Mouse (Mus musculus) C2C12 (cell line): Measurements from ENCODE around the gene Ccdc141. TPM values are rescaled to one million over a fixed set of nuclear protein-coding genes. Genes with fewer than 3 reads are reported as not detected.

Experiments used
- H3K27me3 ChIP-seq: one replicate; pipeline ENCODE4 v1.6.1; 2011; ENCODE audit not compliant: control insufficient read depth, insufficient read depth, insufficient read length
- H3K36me3 ChIP-seq: one replicate; pipeline ENCODE4 v1.6.1; 2011; ENCODE audit not compliant: control insufficient read depth, insufficient read depth
- H3K4me3 ChIP-seq: one replicate; pipeline ENCODE4 v1.5.1; 2011; ENCODE audit warnings: mild to moderate bottlenecking, control low read depth; ENCODE audit not compliant: poor library complexity, insufficient read depth, severe bottlenecking
- H3K79me2 ChIP-seq: one replicate; pipeline ENCODE4 v1.6.1; 2011; ENCODE audit not compliant: control insufficient read depth, insufficient read depth
- H3K79me3 ChIP-seq: one replicate; pipeline ENCODE4 v1.6.1; 2011; ENCODE audit warnings: low read depth, control low read depth
- H3ac ChIP-seq: one replicate; pipeline ENCODE3; 2011; ENCODE audit warnings: low read depth; ENCODE audit not compliant: control insufficient read depth, insufficient read length
- CEBPB ChIP-seq: IDR thresholded peaks from one replicate; pipeline ENCODE4 v1.6.1; 2011; ENCODE audit warnings: low read depth, mild to moderate bottlenecking, control low read depth, moderate library complexity
- CTCF ChIP-seq: IDR thresholded peaks from one replicate; pipeline ENCODE4 v1.5.1; 2011; ENCODE audit not compliant: control insufficient read depth, insufficient read depth, insufficient read length
- FOSL1 ChIP-seq: IDR thresholded peaks from one replicate; pipeline ENCODE4 v1.8.0; 2011; ENCODE audit warnings: mild to moderate bottlenecking, low read length; ENCODE audit not compliant: poor library complexity, insufficient read depth, severe bottlenecking
- MAX ChIP-seq: IDR thresholded peaks from one replicate; pipeline ENCODE4 v1.6.1; 2011; ENCODE audit warnings: mild to moderate bottlenecking, control low read depth
- MYOD1 ChIP-seq: IDR thresholded peaks from one replicate; pipeline ENCODE4 v1.6.1; 2011; ENCODE audit warnings: low read depth; ENCODE audit not compliant: control insufficient read depth, insufficient read length
- MYOG ChIP-seq: IDR thresholded peaks from one replicate; pipeline ENCODE4 v1.6.1; 2011; ENCODE audit not compliant: control insufficient read depth, insufficient read length; ENCODE audit errors: extremely low read depth
- USF1 ChIP-seq: IDR thresholded peaks from one replicate; pipeline ENCODE4 v1.6.1; 2011; ENCODE audit warnings: low read depth, mild to moderate bottlenecking, control low read depth, moderate library complexity
- polyA plus RNA-seq: library from polyadenylated mRNA; unstranded; fragments of >200 nt; fragmentation: generic; extraction: Trizol; gene quantifications from one replicate; pipeline ENCODE4 v1.2.1, GENCODE M21; 2012; ENCODE audit warnings: missing spikeins

Gene Ccdc141
- polyA plus RNA-seq, 1 experiment = 0.77 TPM

DNA sequence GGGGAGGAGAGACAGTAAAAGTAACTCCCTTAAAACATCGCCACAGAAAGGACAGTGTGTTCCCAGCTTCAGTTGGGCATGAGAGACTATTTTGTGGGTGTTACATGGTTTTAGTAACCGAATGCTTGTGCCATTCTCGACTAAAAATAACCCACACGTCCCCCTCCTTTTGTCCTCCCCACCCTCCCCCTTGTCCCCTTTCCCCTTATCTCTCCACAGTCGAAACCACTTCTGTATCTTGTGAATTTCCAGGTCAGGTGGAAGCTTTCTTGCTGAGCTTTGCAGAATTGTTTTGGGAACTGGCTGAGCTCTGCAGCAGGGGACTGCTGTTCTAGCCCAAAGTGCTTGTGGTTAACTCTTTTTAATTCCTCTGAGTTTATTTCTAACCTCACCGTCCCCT is 200.2 kb downstream of the Ccdc141 start:
- H3K79me3 ChIP-seq = no peaks in the 10 kb centered on the region
- no peaks in the 10 kb centered on the region for H3K79me2 ChIP-seq
- TF ChIP-seq MYOG (no peak), USF1 (no peak), CTCF (no peak), CEBPB (no peak), MAX (no peak), MYOD1 (no peak), FOSL1 (no peak)
- no peak overlapping the region for H3ac ChIP-seq
- H3K27me3 ChIP-seq = no peaks in the 10 kb centered on the region
- H3K4me3 ChIP-seq = no peak overlapping the region
- H3K36me3 ChIP-seq = no peaks in the 10 kb centered on the region

DNA sequence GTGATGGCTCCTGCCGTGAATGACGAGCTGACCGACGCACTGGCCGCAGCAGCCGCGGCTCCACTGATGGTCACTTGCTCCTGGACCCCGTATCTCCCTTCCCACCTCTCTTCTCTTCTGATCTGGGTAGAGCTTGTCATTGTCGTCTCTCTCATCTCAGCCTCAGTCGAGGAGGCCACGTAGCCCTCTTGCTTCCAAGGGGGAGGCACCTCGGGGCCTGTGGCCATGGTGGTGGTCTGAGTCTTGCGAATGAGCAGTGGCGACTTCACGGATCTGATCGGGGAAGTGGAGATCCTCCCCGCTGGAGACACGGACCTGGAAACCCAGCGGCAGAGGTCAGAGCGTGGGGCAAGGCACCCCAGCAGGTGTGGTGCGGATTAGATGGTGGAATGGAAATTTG is 200.8 kb downstream of the Ccdc141 start:
- H3K79me3 ChIP-seq = no peaks in the 10 kb centered on the region
- H3K36me3 ChIP-seq = no peaks in the 10 kb centered on the region
- no peaks in the 10 kb centered on the region for H3K79me2 ChIP-seq
- H3K4me3 ChIP-seq = no peak overlapping the region
- H3ac ChIP-seq = no peak overlapping the region
- no peaks in the 10 kb centered on the region for H3K27me3 ChIP-seq
- TF ChIP-seq MAX (no peak), MYOG (no peak), CEBPB (no peak), FOSL1 (no peak), CTCF (no peak), USF1 (no peak), MYOD1 (no peak)

GRCm38 (mm10) chr2:76968919-76969318 is 201.5 kb downstream of the Ccdc141 start:
- Histone ChIP-seq H3K79me2 (no peaks in the 10 kb centered on the region), H3K79me3 (no peaks in the 10 kb centered on the region), H3K36me3 (no peaks in the 10 kb centered on the region), H3K4me3 (no peak overlapping the region), H3K27me3 (no peaks in the 10 kb centered on the region), H3ac (no peak overlapping the region)
- TF ChIP-seq CEBPB (no peak), CTCF (peak; percentile 75)

DNA sequence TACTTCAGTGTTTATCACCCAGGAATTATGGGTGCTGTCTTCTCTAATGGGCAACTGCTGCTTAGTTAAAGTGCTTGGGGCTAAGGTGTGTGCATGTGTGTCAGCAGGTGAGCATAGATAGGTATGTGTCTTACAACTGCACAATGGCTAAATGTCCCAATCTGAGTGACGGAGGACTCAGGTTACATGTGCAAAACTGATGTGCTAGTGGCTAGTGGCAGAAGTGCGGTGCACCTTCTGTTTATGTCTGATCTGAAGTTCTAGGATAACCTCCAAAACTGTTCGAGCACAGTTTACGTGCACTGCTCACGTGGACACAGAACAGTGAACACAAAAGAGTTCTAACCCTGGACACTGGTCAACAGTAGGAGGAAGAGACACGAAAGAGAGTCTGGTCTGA is 203.9 kb downstream of the Ccdc141 start:
- no peaks in the 10 kb centered on the region for H3K36me3 ChIP-seq
- TF ChIP-seq MYOD1 (no peak), CEBPB (no peak), CTCF (no peak), MYOG (no peak), MAX (no peak), FOSL1 (no peak), USF1 (no peak)

GRCm38 (mm10) chr2:76966013-76966412 is 204.4 kb downstream of the Ccdc141 start:
- TF ChIP-seq CTCF (no peak), FOSL1 (no peak), CEBPB (no peak), USF1 (no peak), MYOD1 (no peak), MAX (no peak), MYOG (no peak)
- H3K36me3 ChIP-seq = no peaks in the 10 kb centered on the region
- no peaks in the 10 kb centered on the region for H3K27me3 ChIP-seq
- no peaks in the 10 kb centered on the region for H3K79me3 ChIP-seq
- H3K4me3 ChIP-seq = no peak overlapping the region
- no peaks in the 10 kb centered on the region for H3K79me2 ChIP-seq
- H3ac ChIP-seq = no peak overlapping the region

More for the DNA sequence above, 203.9 kb downstream of the Ccdc141 start:
- H3K4me3 ChIP-seq = no peak overlapping the region
- no peaks in the 10 kb centered on the region for H3K27me3 ChIP-seq
- H3ac ChIP-seq = no peak overlapping the region
- H3K79me2 ChIP-seq = no peaks in the 10 kb centered on the region
- no peaks in the 10 kb centered on the region for H3K79me3 ChIP-seq

- Histone ChIP-seq H3K36me3 (no peaks in the 10 kb centered on the region), H3ac (no peak overlapping the region), H3K4me3 (no peak overlapping the region), H3K79me2 (no peaks in the 10 kb centered on the region), H3K79me3 (no peaks in the 10 kb centered on the region), H3K27me3 (no peaks in the 10 kb centered on the region)
- TF ChIP-seq MYOD1 = no peak
- no peak for TF ChIP-seq USF1
- no peak for TF ChIP-seq CTCF
- no peak for TF ChIP-seq MYOG
- no peak for TF ChIP-seq MAX
- no peak for TF ChIP-seq CEBPB
- TF ChIP-seq FOSL1 = no peak
Measured at GRCm38 (mm10) chr2:76965542-76965941, 204.9 kb downstream of the Ccdc141 start.
